Mouse (Mus musculus): ENCODE measurements at regions not wholly inside any gene's neighbourhood (a gene's known extent, or its start where the extent isn't known, plus 50 kb on each side); places are given as distances from the start of the nearest gene placed in this dataset.

DNA sequence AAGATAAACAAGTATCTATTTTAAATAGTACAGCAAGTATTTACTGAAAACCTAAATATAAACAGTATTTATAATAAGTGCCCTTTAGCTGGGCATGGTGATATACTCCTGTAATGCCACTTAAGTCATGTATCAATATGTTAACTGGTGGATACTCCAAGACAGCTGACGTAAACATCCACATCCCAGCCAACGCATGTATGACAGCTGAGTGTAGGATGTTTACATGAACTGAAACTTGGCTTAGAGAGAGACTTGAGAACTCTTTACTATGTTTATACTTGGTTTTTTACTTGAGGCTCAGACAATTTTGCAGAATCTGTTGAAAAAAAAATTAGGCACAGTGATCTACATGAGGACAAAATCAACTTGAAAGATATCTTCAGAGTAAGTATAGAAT is 1836.6 kb upstream of the Lrrc6 start:
- no peak for TF ChIP-seq POLR2A (IDR thresholded peaks at IDR 0.05; ENCODE audit: borderline replicate concordance, extremely low read depth, low read depth, low read length)
- TF ChIP-seq CTCF (IDR thresholded peaks at IDR 0.05; ENCODE audit: insufficient read depth, low read length): no peak

All from lung, adult 2 months (tissue).